ENCODE assay signal across 32 mouse cellular contexts in the genomic region with DNA sequence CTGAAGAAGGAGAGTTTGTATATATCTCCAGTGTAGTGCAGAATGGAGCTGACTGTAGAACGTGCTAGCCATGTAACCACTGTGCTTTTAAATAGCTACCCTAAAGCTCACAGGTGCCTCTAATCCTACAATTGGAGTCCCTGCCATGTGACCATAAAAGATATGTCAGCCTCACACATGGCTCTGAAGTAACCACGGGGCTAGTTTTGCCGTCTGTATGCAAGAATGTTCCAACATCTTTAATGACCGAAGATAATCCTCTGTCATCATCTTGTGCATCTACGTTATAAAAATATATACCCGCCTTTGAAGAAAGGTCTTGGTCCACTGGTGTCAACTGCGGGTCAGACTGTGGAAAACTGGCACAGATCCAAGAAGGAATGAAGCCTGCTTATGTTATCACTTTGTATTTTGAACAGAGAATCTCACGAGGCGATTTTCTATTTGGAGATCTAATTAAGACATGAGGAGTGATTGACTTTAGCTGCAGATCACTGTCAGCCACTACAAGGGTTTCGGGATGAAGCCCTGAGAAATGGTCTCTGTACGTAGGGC.
DNase-seq lines count a peak whose midpoint lies in the region; ATAC-seq and TF ChIP-seq lines count a peak whose summit lies in the region.
"Had no signal": no experiment of that assay in that cellular context is flagged by ENCODE, and none has a peak within 500 bp of the region (broad histone marks: within the 10 kb centered on the region; RNA-seq: fewer than 3 reads in every experiment).

No protein-coding gene starts in this region.

- H3K27me3 ChIP-seq in heart, embryonic 12.5 days (replicated peaks), result peaks cover 13% of the 10 kb centered on the region; the same call in 1 of the 2 replicates
- no peaks in the 10 kb centered on the region for H3K27me3 ChIP-seq in heart, postnatal 0 days (ENCODE audit: control insufficient read depth, insufficient read depth, low read length)
- no peaks in the 10 kb centered on the region for H3K27me3 ChIP-seq in heart, adult 2 months (ENCODE audit: control insufficient read depth, insufficient read depth, low read length)
- no peaks in the 10 kb centered on the region for H3K27me3 ChIP-seq in lung, postnatal 0 days (replicated peaks; ENCODE audit: insufficient read depth, low read length)
- H3K27me3 ChIP-seq: embryonic facial prominence, embryonic 12.5 days; forebrain, embryonic 15.5 days; hindbrain, embryonic 12.5 days; kidney, embryonic 15.5 days; limb, embryonic 15.5 days; liver, embryonic 13.5 days; midbrain, embryonic 13.5 days; neural tube, embryonic 15.5 days had no signal

- TF ChIP-seq CTCF in heart, postnatal 0 days (IDR thresholded peaks at IDR 0.05; ENCODE audit: low read depth), result no peak
- no peak for TF ChIP-seq CTCF in heart, adult 2 months (IDR thresholded peaks at IDR 0.05)
- TF ChIP-seq CTCF in lung, postnatal 0 days (IDR thresholded peaks at IDR 0.05), result no peak

- TF ChIP-seq POLR2A in heart, adult 2 months (IDR thresholded peaks at IDR 0.05; ENCODE audit: insufficient read depth, low read depth, low read length), result no peak

- no peak overlapping the region for H3K4me3 ChIP-seq in heart, embryonic 12.5 days
- no peak overlapping the region for H3K4me3 ChIP-seq in heart, postnatal 0 days (ENCODE audit: low read depth, low read length)
- no peak overlapping the region for H3K4me3 ChIP-seq in heart, adult 2 months
- H3K4me3 ChIP-seq in lung, postnatal 0 days (ENCODE audit: low read depth, low read length), result no peak overlapping the region
- H3K4me3 ChIP-seq: embryonic facial prominence, embryonic 12.5 days; forebrain, embryonic 10.5 days; forebrain, embryonic 15.5 days; hindbrain, embryonic 12.5 days; kidney, embryonic 15.5 days; limb, embryonic 10.5 days; limb, embryonic 15.5 days; liver, embryonic 13.5 days; midbrain, embryonic 13.5 days; neural tube, embryonic 15.5 days had no signal

- no peaks in the 10 kb centered on the region for H3K9me3 ChIP-seq in heart, embryonic 12.5 days (replicated peaks)
- H3K9me3 ChIP-seq in heart, postnatal 0 days (replicated peaks; ENCODE audit: control insufficient read depth, low read length), result no peaks in the 10 kb centered on the region
- H3K9me3 ChIP-seq in lung, postnatal 0 days (ENCODE audit: low read length), result no peaks in the 10 kb centered on the region
- H3K9me3 ChIP-seq: embryonic facial prominence, embryonic 12.5 days; forebrain, embryonic 10.5 days; forebrain, embryonic 15.5 days; hindbrain, embryonic 12.5 days; kidney, embryonic 15.5 days; limb, embryonic 10.5 days; limb, embryonic 15.5 days; liver, embryonic 13.5 days; midbrain, embryonic 13.5 days; neural tube, embryonic 15.5 days had no signal

- no peak for ATAC-seq in heart, embryonic 12.5 days (ENCODE audit: insufficient number of reproducible peaks, low FRiP score)
- ATAC-seq in heart, postnatal 0 days (ENCODE audit: insufficient read depth, low read depth), result no peak
- ATAC-seq in lung, postnatal 0 days, result no peak
- ATAC-seq: CD4-positive, CD25-positive, alpha-beta regulatory T cell, adult 4 months; forebrain, embryonic 15.5 days; hindbrain, postnatal 0 days; midbrain, embryonic 13.5 days had no signal

- TF ChIP-seq EP300 in heart, postnatal 0 days (IDR thresholded peaks at IDR 0.05; ENCODE audit: low read depth), result no peak
- no peak for TF ChIP-seq EP300 in heart, adult 2 months (IDR thresholded peaks at IDR 0.05; ENCODE audit: insufficient read depth, low read depth, low read length)
- TF ChIP-seq EP300 in lung, postnatal 0 days (IDR thresholded peaks at IDR 0.05), result no peak

- H3K4me2 ChIP-seq in heart, embryonic 12.5 days, result peak overlapping the region; percentile 35
- 0 out of 2 replicates have a peak overlapping the region, but pooled peaks have one; percentile 2 for H3K4me2 ChIP-seq in heart, postnatal 0 days (ENCODE audit: low read depth, low read length)
- no peak overlapping the region for H3K4me2 ChIP-seq in lung, postnatal 0 days (replicated peaks; ENCODE audit: low read depth, low read length)
- H3K4me2 ChIP-seq: embryonic facial prominence, embryonic 12.5 days; forebrain, embryonic 15.5 days; hindbrain, embryonic 12.5 days; kidney, embryonic 15.5 days; limb, embryonic 15.5 days; liver, embryonic 13.5 days; midbrain, embryonic 13.5 days; neural tube, embryonic 15.5 days had no signal

- H3K27ac ChIP-seq in heart, embryonic 12.5 days (ENCODE audit: poor library complexity, severe bottlenecking), result no peak overlapping the region
- H3K27ac ChIP-seq in heart, postnatal 0 days (ENCODE audit: low read depth), result no peak overlapping the region
- H3K27ac ChIP-seq in heart, adult 2 months, result no peak overlapping the region
- H3K27ac ChIP-seq in lung, postnatal 0 days (ENCODE audit: low read length), result 0 out of 2 replicates have a peak overlapping the region, but pooled peaks have one; percentile 11
- H3K27ac ChIP-seq: embryonic facial prominence, embryonic 12.5 days; forebrain, embryonic 10.5 days; forebrain, embryonic 15.5 days; hindbrain, embryonic 12.5 days; hindbrain, postnatal 0 days; kidney, embryonic 15.5 days; limb, embryonic 10.5 days; limb, embryonic 15.5 days; liver, embryonic 13.5 days; macrophage; midbrain, embryonic 13.5 days; neural tube, embryonic 15.5 days had no signal

- no peak overlapping the region for H3K9ac ChIP-seq in heart, embryonic 12.5 days
- no peak overlapping the region for H3K9ac ChIP-seq in heart, postnatal 0 days (replicated peaks; ENCODE audit: low read depth, low read length)
- H3K9ac ChIP-seq in heart, adult 2 months (ENCODE audit: low read depth, low read length), result no peak overlapping the region
- H3K9ac ChIP-seq in lung, postnatal 0 days (replicated peaks; ENCODE audit: low read depth), result no peak overlapping the region
- H3K9ac ChIP-seq: embryonic facial prominence, embryonic 12.5 days; forebrain, embryonic 15.5 days; hindbrain, embryonic 12.5 days; kidney, embryonic 15.5 days; limb, embryonic 15.5 days; liver, embryonic 13.5 days; midbrain, embryonic 13.5 days; neural tube, embryonic 15.5 days had no signal

- DNase-seq in heart, postnatal 4 days, result no peak
- DNase-seq in heart, postnatal 0 days (ENCODE audit: low spot score), result no peak
- no peak for DNase-seq in heart, adult 2 months
- DNase-seq in lung, postnatal 0 days (ENCODE audit: low spot score), result peak; percentile 29
- DNase-seq in lung, postnatal 36 days, result no peak
- no peak for DNase-seq in left cerebral cortex, adult 18-20 months (ENCODE audit: low spot score in 2 of 2)
- DNase-seq: adrenal gland, postnatal 14 days; cerebellum, adult 11 months; cerebellum, adult 9-10 months; cerebellum, postnatal 36 days; gastrocnemius, postnatal 36 days; heart, postnatal 14 days; kidney, adult 11 months; layer of hippocampus, postnatal 36 days; liver, embryonic 13.5 days; lung, adult 18-20 months; right cerebral cortex, adult 18-20 months; spleen, adult 18-20 months; thymus, postnatal 14 days had no signal

- 26% methylated on average over 11 of the region's 11 CpGs for WGBS in heart, embryonic 12.5 days
- whole genome bisulfite sequencing in heart, postnatal 0 days, result 16% methylated on average over 11 of the region's 11 CpGs
- WGBS in heart, adult 2 months, result 34% methylated on average over 11 of the region's 11 CpGs
- WGBS in lung, postnatal 0 days, result 44% methylated on average over 11 of the region's 11 CpGs

- intact Hi-C loops in heart, adult 2 months (cut with DNase I), result loop anchor here (2.0 to 5.0 kb wide), 3 partner anchors 36 to 186 kb away; no protein-coding TSS in a partner anchor

- H3K36me3 ChIP-seq in heart, embryonic 12.5 days, result no peaks in the 10 kb centered on the region
- no peaks in the 10 kb centered on the region for H3K36me3 ChIP-seq in heart, postnatal 0 days (replicated peaks; ENCODE audit: control insufficient read depth, insufficient read depth, low read length)
- no peaks in the 10 kb centered on the region for H3K36me3 ChIP-seq in heart, adult 2 months (ENCODE audit: control insufficient read depth, insufficient read depth, low read length)
- no peaks in the 10 kb centered on the region for H3K36me3 ChIP-seq in lung, postnatal 0 days (ENCODE audit: insufficient read depth, low read length)
- H3K36me3 ChIP-seq: embryonic facial prominence, embryonic 12.5 days; forebrain, embryonic 10.5 days; forebrain, embryonic 15.5 days; hindbrain, embryonic 12.5 days; kidney, embryonic 15.5 days; limb, embryonic 10.5 days; limb, embryonic 15.5 days; liver, embryonic 13.5 days; midbrain, embryonic 13.5 days; neural tube, embryonic 15.5 days had no signal

- H3K4me1 ChIP-seq in heart, embryonic 12.5 days (replicated peaks), result peaks cover 22% of the 10 kb centered on the region
- H3K4me1 ChIP-seq in heart, postnatal 0 days (ENCODE audit: control insufficient read depth, insufficient read depth), result peaks cover 10% of the 10 kb centered on the region; the same call in 1 of the 2 replicates
- H3K4me1 ChIP-seq in heart, adult 2 months (ENCODE audit: control insufficient read depth, insufficient read depth, low read length), result peaks cover 14% of the 10 kb centered on the region
- H3K4me1 ChIP-seq in lung, postnatal 0 days (ENCODE audit: insufficient read depth, low read depth, low read length), result no peaks in the 10 kb centered on the region; the same call in 1 of the 2 replicates
- H3K4me1 ChIP-seq: embryonic facial prominence, embryonic 12.5 days; forebrain, embryonic 15.5 days; hindbrain, embryonic 12.5 days; liver, embryonic 13.5 days; neural tube, embryonic 15.5 days had no signal

- H3K79me2 ChIP-seq in heart, adult 2 months (replicated peaks; ENCODE audit: control insufficient read depth, insufficient read depth, low read length), result no peaks in the 10 kb centered on the region
